Mouse (Mus musculus): Measurements from ENCODE around the gene Btnl10. TPM values are rescaled to one million over a fixed set of nuclear protein-coding genes. Genes with fewer than 3 reads are reported as not detected.
"Not testable (repeated sequence)": the region's sequence is repeated elsewhere in the genome, so short reads cannot be mapped to it uniquely, and the experiment has no call there.

Btnl10 gene
- total RNA-seq, 1 experiment from 2014 or later: not detected

DNA sequence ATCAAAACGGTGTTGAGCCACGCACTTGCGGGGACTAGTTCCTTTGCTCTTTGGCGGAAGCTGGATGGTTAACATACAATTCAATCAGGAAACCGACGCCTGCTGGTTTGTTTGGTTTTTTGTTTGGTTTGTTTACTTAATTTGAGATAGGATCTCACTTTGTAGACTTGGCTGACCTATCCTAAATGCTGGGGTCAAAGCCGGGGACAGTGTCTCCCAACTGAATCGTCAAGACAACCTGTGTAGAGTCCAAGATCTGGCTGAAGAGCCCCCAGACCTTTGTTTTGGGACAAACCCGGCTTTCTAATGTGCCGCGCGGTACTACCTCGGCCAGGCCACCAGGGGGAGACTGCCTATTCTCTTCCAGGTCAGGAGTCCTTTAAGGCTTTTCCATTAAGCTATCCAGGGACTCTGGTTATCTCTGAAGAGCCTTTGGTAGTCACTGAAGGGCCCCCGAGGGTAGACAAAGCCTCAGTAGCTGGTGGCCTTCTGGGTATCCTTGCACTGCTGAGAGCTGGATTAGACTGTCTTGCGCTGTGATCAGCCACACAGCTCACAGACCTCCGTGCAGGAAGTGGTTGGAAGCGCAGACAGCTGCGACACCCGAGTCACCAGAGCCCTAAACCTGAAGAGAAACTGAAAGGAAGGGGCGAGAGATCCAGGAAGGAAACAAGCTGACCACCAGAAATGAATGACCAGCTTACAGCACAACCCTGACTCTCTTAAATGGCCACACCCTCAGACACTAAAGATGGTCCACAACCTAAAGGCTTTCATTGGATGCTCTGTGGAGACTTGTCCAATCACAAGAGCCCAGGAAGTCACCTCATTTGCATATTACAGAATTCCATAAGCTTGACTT is 10.3 kb downstream of the Btnl10 start:
- peak; percentile 89 for ATAC-seq (replicated peaks; ENCODE audit: insufficient number of reproducible peaks, low FRiP score, low TSS enrichment, poor library complexity, severe bottlenecking)

DNA sequence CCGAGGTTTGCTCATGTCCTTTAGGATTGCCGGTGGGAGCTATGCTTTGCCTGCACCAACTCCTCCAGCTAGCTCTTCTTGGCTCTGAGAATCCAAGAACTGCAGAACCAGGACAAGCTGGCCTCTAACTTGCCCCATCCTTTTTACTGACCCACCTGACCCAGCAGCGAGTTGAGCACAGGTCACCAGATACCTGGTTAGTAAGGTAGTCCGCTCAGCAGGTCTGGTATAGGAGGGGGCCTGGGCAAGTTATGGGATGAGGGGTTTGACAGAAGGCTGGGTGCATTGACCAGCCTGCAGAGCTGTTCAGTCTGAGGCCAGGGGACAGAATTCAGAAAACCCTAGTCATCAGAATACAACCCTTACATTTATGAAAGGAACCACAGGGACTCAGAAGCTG is 11.3 kb downstream of the Btnl10 start:
- ATAC-seq (replicated peaks; ENCODE audit: insufficient number of reproducible peaks, low FRiP score, low TSS enrichment, poor library complexity, severe bottlenecking): no peak

DNA sequence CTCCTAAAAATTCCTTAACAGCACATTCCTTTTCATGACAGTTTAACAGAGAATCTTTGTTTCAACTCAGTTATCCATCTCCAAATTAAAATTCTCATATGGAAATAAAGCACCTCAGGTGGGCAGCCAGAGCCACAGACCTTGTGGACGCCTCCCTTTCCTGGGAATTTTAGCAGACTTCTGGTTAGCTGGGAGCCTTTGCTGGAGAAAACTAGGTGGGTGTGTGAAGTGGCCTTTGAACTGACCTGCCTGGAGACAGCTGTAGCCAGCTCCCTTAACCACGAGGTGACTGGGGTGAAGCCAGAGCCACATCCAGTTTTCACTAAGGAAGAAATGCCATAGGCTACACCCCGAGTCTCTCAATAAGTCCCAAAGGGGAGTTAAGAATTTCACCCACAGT is 11.9 kb downstream of the Btnl10 start:
- no peak for ATAC-seq (replicated peaks; ENCODE audit: insufficient number of reproducible peaks, low FRiP score, low TSS enrichment, poor library complexity, severe bottlenecking)

GRCm38 (mm10) chr11:58930254-58930653 is 12.5 kb downstream of the Btnl10 start:
- ATAC-seq (replicated peaks; ENCODE audit: insufficient number of reproducible peaks, low FRiP score, low TSS enrichment, poor library complexity, severe bottlenecking): no peak

- no peak for ATAC-seq (replicated peaks; ENCODE audit: insufficient number of reproducible peaks, low FRiP score, low TSS enrichment, poor library complexity, severe bottlenecking)
Measured at GRCm38 (mm10) chr11:58931576-58931975, 13.9 kb downstream of the Btnl10 start.

DNA sequence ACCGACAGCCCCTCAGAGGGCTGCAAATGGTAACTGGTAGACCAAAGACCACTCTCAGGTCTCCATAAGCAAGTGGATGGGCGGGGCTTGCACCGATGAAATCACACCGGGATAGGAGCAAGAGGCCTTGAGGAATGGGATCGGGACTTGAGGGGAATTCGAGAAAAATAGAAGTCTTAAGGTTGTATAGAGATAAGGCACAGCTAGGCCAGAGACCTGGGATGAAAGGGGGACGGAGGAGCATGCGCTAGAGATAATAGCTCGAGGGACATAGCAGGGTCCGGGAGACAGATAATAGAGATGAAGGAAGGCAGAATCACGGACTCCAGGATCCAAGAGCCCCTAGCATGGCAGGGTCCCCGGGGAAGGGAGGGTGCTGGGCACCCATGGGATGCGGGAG is 20.2 kb downstream of the Btnl10 start:
- no peak for ATAC-seq (replicated peaks; ENCODE audit: insufficient number of reproducible peaks, low FRiP score, low TSS enrichment, poor library complexity, severe bottlenecking)

DNA sequence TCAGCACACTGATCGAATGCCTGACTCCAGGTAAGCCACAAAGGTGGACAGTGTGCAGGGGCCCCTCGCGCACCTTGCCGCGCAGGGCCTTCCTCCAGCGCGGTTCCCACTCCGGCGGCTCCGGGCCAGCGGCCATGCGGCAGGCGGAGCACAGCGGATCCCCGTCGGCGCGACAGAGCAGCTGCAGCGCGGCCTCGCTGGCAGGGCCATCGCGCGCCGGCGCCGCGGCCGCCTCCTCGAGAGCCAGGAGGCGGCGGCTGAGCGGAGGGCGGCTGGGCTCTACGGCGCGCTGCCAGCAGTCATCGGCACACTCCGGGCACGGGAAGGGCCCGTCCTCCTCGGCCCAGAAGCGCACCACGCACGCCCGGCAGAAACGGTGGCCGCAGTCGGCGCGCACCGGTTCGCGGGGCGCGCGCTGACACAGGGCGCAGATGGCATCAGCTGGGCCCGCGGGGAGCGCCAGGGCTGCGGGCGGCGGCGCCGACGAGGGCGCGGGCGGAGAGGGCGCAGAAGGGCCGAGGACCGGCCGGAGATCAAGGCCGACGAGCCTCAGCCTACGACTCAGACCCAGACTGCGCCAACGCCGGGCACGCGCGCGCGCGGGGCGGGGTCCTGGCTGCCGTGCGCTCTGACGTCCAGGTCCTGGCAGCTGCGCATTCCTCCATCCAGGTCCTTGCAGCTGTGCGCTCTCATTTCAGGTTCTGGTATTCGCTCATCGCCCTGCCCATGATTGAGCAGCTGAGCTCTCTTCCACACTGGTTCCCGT is 20.8 kb downstream of the Btnl10 start, which contains the start of gene Rnf187:
Gene Rnf187 (minus strand): TSS at position 595 of the 766 bp plus-strand sequence.
- peak; percentile 97 for ATAC-seq (replicated peaks; ENCODE audit: insufficient number of reproducible peaks, low FRiP score, low TSS enrichment, poor library complexity, severe bottlenecking)

GRCm38 (mm10) chr11:58939088-58939439 is 21.4 kb downstream of the Btnl10 start:
- ATAC-seq (replicated peaks; ENCODE audit: insufficient number of reproducible peaks, low FRiP score, low TSS enrichment, poor library complexity, severe bottlenecking): no peak

DNA sequence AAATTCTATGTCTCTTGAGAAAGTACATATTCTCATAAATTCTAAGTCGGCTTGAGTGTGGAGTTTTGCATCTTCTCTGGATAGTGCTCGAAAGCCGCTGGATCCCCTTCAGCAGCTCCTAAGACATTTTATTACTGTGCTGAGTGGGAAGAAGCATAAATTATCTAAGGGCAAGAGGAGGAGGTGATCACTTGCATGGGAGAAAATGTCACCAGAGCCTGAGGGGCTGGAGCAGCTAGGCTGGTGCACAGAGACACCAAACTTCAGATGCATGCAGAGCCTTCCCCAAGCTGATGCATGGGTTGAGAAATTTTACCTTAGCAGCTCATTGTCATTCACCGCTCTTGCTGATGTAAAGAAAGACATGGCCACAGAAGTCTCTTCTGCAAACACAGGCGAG is 26.4 kb downstream of the Btnl10 start:
- ATAC-seq (replicated peaks; ENCODE audit: insufficient number of reproducible peaks, low FRiP score, low TSS enrichment, poor library complexity, severe bottlenecking): no peak

- ATAC-seq (replicated peaks; ENCODE audit: insufficient number of reproducible peaks, low FRiP score, low TSS enrichment, poor library complexity, severe bottlenecking): no peak
Measured at GRCm38 (mm10) chr11:58947306-58947705, 29.6 kb downstream of the Btnl10 start.

- no peak for ATAC-seq (replicated peaks; ENCODE audit: insufficient number of reproducible peaks, low FRiP score, low TSS enrichment, poor library complexity, severe bottlenecking)
Measured at GRCm38 (mm10) chr11:58947798-58948528, 30.3 kb downstream of the Btnl10 start.

GRCm38 (mm10) chr11:58948542-58949479 is 31.1 kb downstream of the Btnl10 start, which contains the start of gene Hist3h2ba:
TSS of gene Hist3h2ba (plus strand) at chr11:58948920.
- ATAC-seq (replicated peaks; ENCODE audit: insufficient number of reproducible peaks, low FRiP score, low TSS enrichment, poor library complexity, severe bottlenecking): peak; percentile 72

DNA sequence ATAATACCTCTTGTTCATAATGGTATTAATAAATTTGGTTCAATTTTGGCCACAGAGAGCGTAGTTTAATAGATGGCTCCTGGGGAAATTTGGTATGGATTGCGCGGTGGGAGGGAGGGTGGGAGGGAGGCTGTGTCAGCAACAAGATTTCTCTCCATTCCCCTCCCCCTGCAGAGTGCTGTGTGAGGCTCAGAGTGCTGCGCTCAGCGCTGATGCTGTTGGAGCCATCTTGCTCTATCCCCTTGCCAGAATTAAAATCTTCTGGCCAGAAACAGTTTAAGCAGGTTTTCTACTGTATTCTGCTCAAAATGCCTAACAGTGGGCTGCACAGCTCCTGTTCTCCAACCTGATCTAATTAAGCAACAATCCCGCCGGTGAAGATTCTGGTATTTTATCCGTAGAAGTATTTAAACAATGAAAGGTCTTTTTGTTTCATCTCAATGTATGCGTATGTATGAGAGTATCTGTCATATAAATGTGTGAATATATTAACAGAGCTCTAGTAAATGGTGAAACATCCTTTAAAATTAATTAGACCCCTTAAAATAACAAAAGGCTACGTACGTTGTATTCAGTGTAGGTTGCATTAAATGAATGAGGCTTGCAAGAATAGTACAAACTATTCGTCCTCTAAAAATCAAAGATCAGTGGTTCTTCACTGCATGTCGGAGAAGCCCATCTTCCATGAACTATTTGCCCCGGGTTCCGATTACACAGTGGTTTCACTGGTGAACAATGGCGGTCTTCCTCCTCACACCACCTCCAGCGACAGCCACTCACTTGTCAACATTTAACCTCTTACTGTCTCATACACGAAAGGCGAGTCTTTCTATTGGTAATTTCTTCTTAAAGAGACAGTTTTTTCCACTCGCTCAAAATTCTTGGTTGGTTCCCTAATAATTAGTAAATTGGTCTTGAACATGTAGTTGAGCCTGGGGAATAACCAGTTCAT is 32.0 kb downstream of the Btnl10 start:
- no peak for ATAC-seq (replicated peaks; ENCODE audit: insufficient number of reproducible peaks, low FRiP score, low TSS enrichment, poor library complexity, severe bottlenecking)

GRCm38 (mm10) chr11:58951210-58951609 is 33.5 kb downstream of the Btnl10 start:
- ATAC-seq (replicated peaks; ENCODE audit: insufficient number of reproducible peaks, low FRiP score, low TSS enrichment, poor library complexity, severe bottlenecking): no peak

DNA sequence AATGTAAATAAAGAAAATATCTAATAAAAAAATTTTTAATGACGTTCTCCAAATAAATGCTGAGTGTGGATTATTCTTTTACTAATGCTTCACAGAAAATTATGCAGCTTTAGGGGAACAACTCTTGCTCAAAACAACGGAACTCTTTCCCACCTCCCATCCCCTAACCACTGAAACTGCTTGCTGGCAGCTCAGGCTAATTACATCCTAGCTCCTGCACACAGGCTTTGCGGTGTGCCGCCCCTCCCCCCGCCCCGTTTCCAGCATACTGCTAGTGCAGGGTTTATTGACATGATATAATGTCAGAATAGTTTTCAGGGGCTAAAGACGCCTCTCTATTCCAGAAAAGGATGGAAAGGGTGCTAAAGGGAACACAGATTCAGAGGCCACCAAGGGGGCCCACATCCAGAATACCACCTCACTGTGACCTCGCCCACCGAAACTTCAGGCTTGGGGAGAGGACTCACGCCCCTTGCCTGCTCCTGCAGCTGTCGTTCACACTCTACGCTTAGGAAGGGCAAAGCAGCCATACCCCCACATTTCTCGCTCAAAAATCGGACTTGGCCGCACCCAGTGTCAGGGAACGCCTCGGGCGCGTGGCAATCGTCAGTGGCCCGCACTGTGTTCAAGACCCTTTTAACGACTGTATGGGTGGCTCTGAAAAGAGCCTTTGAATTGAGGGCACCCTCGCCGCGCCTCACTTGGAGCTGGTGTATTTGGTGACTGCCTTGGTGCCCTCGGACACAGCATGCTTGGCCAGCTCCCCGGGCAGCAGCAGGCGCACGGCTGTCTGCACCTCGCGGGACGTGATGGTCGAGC is 35.9 kb downstream of the Btnl10 start:
- no peak; the same call in 1 of the 2 replicates for ATAC-seq (replicated peaks; ENCODE audit: insufficient number of reproducible peaks, low FRiP score, low TSS enrichment, poor library complexity, severe bottlenecking)

- not testable (repeated sequence) for ATAC-seq (replicated peaks; ENCODE audit: insufficient number of reproducible peaks, low FRiP score, low TSS enrichment, poor library complexity, severe bottlenecking)
Measured at GRCm38 (mm10) chr11:58954170-58954419, 36.4 kb downstream of the Btnl10 start.
